7 mouse cellular contexts compared by ENCODE assay signal in the genomic region with DNA sequence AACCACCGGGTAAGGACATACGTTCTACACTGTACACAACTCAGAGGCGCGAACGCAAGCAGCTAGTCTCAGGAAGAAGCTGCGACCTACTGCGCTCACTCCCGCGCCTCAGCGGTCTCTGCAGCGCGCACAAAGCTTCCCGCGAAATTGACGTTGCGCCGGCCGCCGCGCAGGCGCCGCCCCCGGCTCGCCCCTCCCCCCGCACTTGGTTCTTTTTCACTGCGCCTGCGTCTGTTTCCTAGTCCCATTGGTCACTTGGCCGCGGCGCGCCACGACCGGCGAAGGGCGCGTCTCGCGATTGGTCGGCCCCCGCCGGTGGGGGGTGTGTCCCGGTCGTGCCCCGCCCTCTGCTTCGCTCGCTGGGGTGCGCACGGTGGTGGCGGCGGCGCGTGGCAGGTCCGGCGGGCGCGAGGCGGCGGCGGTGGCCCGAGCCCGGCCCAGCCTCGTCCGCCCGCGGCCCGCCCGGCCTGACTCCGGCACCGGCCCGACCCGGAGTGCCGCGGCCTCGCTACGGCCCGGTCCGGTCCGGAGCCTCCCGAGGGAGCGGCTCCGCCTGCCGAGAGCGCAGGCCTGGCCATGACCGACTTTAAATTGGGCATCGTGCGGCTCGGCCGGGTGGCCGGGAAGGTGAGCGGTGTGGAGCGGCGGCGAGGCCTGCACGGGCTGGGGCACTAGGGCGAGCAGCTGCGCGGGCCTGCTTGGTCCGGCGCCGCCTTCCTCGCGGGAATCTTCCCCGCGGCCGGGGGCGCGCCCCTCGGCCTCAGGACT. TPM values are rescaled to one million over a fixed set of nuclear protein-coding genes. Genes with fewer than 3 reads are reported as not detected.
DNase-seq lines count a peak whose midpoint lies in the region; ATAC-seq lines count a peak whose summit lies in the region.

A gene (plus strand): TSS at position 372 of the 768 bp plus-strand sequence.

- H3K9me3 ChIP-seq in embryonic facial prominence, embryonic 10.5 days: no peaks in the 10 kb centered on the region
- no peaks in the 10 kb centered on the region for H3K9me3 ChIP-seq in limb, embryonic 10.5 days (replicated peaks)
- no peaks in the 10 kb centered on the region for H3K9me3 ChIP-seq in midbrain, embryonic 13.5 days

- ATAC-seq in granulocyte monocyte progenitor cell, adult 5-6 weeks (replicated peaks; ENCODE audit: poor library complexity, severe bottlenecking): peak; percentile 98
- peak; percentile 97 for ATAC-seq in midbrain, embryonic 13.5 days

- H3K36me3 ChIP-seq in embryonic facial prominence, embryonic 10.5 days (replicated peaks): peaks cover 34% of the 10 kb centered on the region
- H3K36me3 ChIP-seq in limb, embryonic 10.5 days: peaks cover 33% of the 10 kb centered on the region
- H3K36me3 ChIP-seq in midbrain, embryonic 13.5 days: peaks cover 29% of the 10 kb centered on the region

- H3K27me3 ChIP-seq in embryonic facial prominence, embryonic 10.5 days (replicated peaks; ENCODE audit: low read depth, poor library complexity, severe bottlenecking): peaks cover 8% of the 10 kb centered on the region
- H3K27me3 ChIP-seq in limb, embryonic 10.5 days (ENCODE audit: low read depth, poor library complexity, severe bottlenecking): peaks cover 5% of the 10 kb centered on the region; the same call in 1 of the 2 replicates
- H3K27me3 ChIP-seq in midbrain, embryonic 13.5 days: peaks cover 3% of the 10 kb centered on the region; the same call in 1 of the 2 replicates

- H3K4me2 ChIP-seq in midbrain, embryonic 13.5 days (replicated peaks): peak within 1 kb of the TSS; percentile 95

- H3K4me3 ChIP-seq in embryonic facial prominence, embryonic 10.5 days: peak within 1 kb of the TSS; percentile 99
- H3K4me3 ChIP-seq in limb, embryonic 10.5 days: peak within 1 kb of the TSS; percentile 91
- H3K4me3 ChIP-seq in midbrain, embryonic 13.5 days (replicated peaks): peak within 1 kb of the TSS; percentile 84

- peaks cover 18% of the 10 kb centered on the region for H3K4me1 ChIP-seq in embryonic facial prominence, embryonic 10.5 days
- H3K4me1 ChIP-seq in limb, embryonic 10.5 days: peaks cover 16% of the 10 kb centered on the region
- H3K4me1 ChIP-seq in midbrain, embryonic 13.5 days (replicated peaks): peaks cover 20% of the 10 kb centered on the region

- WGBS in embryonic facial prominence, embryonic 10.5 days: under 1% methylated on average over 108 of the region's 108 CpGs
- WGBS in limb, embryonic 10.5 days: under 1% methylated on average over 107 of the region's 108 CpGs
- WGBS in midbrain, embryonic 13.5 days: under 1% methylated on average over 74 of the region's 108 CpGs

- peak within 1 kb of the TSS; percentile 92 for H3K27ac ChIP-seq in embryonic facial prominence, embryonic 10.5 days (replicated peaks)
- H3K27ac ChIP-seq in limb, embryonic 10.5 days: peak within 1 kb of the TSS; percentile 92
- peak within 1 kb of the TSS; percentile 74 for H3K27ac ChIP-seq in midbrain, embryonic 13.5 days

- peak; percentile 100 for DNase-seq in adrenal gland, postnatal 10 days
- DNase-seq in embryonic facial prominence, embryonic 10.5 days (ENCODE audit: low spot score): peak; percentile 99
- DNase-seq in kidney, adult 11 months: peak; percentile 96
- peak; percentile 99 for DNase-seq in limb, embryonic 10.5 days (ENCODE audit: low spot score)
- DNase-seq in spleen, adult 12 weeks (ENCODE audit: low spot score): peak; percentile 98

- H3K9ac ChIP-seq in midbrain, embryonic 13.5 days (replicated peaks): peak within 1 kb of the TSS; percentile 97

RNA-seq across cellular contexts. Expression of the gene that starts here (rescaled TPM):
- 10 to 100 TPM; 24.6 to 28.0 TPM for total RNA-seq in adrenal gland, postnatal 10 days (2021)
- 25.3 and 25.6 TPM in 2 replicates for polyA plus RNA-seq in embryonic facial prominence, embryonic 10.5 days (2016; fragmentation: Nextera tagmentation; extraction: Ambion mirVana)
- total RNA-seq in granulocyte monocyte progenitor cell, adult 5-6 weeks (2014; fragmentation: Nextera tagmentation): 18.5 and 26.3 TPM in 2 replicates
- 38.6 and 72.0 TPM in 2 replicates for total RNA-seq in granulocyte monocyte progenitor cell, adult 5-6 weeks (2017)
- 24.6 and 27.6 TPM in 2 replicates for polyA plus RNA-seq in limb, embryonic 10.5 days (2016; fragmentation: Nextera tagmentation; extraction: Ambion mirVana)
- 12.3 and 20.4 TPM in 2 replicates for polyA plus RNA-seq in midbrain, embryonic 13.5 days (2015; fragmentation: Nextera tagmentation; extraction: Ambion mirVana)

Comparison
In these comparisons a context has a peak if more than half of its experiments do, and no peak if none do; other contexts are left out.
1. Peak in every context shown above with its lines: DNase-seq, ATAC-seq, H3K4me3 ChIP-seq and H3K27ac ChIP-seq.